Mouse (Mus musculus): ENCODE measurements around the gene Trim65.

Trim65 gene

GRCm38 (mm10) chr11:116088741-116089394 is 42.1 kb downstream of the Trim65 start:
- no peak for DNase-seq

DNA sequence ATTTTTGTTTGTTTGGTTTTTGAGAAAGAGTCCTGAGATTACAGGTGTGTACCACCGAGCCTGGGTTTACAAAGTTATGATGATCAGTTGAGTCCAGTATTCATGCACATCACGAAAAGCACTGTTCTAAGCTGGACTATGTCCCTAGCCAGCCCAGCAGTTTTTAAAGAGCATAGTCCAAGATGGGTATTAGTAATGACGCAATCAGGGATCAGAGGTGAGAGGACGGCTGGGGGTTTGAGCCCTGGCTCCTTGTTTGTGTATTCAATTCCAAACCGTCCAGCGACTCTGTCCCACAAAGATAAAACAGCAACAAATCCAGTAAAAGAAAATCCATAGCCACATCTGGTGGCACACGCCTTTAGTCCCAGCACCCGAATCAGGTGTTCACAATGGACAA is 42.7 kb downstream of the Trim65 start:
- DNase-seq: no peak

DNA sequence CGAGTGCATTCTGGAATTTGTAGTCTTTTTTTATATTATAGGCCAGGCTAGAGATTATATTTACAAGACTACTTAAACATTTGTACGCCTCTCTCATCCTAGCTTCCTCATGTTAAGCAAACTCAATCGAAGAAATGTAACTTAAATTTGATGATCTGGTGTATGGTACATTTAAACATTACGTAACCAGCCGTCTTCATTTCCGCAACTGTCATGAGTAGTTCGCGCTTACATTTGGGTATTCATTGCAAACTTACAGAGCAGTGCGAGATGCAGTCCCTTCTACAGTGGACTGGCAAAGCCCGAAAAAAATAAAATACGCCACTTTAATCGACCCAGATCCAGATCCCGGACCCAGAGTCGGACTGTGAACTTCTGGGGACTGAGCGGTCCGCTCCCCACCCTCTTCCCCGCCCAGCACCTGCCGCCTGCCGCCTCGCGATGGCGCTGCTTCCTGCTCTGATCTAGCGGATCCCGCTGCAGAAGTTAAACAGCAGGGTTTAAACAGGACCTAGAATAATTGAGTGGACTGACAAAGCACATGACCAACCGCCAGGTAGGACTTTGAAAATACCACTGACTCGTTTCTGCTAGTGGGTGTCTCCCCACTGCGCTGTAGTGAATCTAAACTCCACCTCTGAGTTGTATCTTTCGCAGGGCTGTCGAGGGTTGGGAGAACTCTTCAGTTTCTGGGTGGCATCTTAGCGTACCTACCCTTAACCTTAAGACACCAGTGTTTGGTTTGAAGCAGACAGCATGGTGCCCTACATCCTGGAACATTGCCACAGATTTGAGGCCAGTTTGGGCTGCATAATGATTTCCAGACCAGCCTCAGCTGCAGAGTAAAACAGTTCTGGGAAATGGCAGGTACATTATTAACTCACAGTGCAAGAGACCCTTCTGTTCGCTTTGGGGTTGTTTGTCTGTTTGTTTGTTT is 43.5 kb downstream of the Trim65 start:
- DNase-seq: peak; percentile 95 to 96

- peak; percentile 97 to 98 for DNase-seq
These were observed 44.4 kb downstream of the Trim65 start, which contains the start of gene Wbp2 for GRCm38 (mm10) chr11:116086258-116087193. TSS of gene Wbp2 (minus strand) at chr11:116086995.

GRCm38 (mm10) chr11:116084166-116084565 is 46.8 kb downstream of the Trim65 start:
- DNase-seq: no peak

DNA sequence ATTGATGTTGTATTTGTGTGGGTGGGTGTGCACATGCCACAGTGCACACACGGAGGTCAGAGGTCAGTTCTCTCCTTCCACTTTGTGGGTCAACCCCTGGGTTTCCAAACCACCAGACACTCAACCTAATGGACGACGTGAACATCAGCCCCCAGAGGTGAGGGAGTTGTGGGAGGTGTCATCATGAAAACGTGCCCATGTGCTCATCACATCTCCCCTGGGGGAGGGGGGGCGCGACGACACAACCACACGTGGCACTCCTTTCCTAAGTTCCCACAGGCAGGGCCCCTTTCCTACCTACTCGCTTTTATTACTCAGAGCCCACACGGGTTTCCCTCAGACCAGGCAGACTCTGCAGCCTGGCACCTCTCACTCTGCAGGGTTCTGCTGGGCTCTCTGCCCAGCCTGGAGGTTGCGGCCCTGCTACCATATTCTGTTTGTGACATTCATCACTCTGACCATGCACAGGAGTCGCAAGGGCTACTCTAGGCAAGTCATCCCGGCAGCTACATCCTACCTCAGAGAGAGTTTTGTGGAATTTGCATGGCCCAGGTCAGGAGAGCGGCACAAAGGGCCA is 47.7 kb downstream of the Trim65 start:
- DNase-seq: peak in 1 of 2 experiments; percentile 44

DNA sequence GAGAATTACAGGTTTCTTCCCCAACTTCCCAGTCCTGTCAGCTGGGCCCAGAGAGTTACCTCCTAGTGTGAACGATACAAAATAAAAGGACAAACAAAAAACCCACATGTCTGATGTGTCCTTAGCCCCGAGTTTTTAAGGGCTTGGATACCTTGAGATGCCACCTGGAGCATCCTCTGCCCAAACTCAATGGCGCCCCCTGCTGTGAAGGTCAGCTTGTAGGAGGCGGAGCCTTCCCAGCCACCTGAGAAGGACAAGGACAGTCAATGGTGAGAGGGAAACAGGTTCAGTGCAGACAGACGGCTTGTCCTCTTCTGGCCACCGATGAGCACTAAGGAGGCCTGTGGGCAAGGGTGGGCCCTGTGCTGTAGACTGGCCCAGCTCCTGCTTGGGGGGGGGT is 49.8 kb downstream of the Trim65 start:
- peak; percentile 65 to 79 for DNase-seq

GRCm38 (mm10) chr11:116079511-116079910 is 51.4 kb downstream of the Trim65 start:
- no peak for DNase-seq

DNA sequence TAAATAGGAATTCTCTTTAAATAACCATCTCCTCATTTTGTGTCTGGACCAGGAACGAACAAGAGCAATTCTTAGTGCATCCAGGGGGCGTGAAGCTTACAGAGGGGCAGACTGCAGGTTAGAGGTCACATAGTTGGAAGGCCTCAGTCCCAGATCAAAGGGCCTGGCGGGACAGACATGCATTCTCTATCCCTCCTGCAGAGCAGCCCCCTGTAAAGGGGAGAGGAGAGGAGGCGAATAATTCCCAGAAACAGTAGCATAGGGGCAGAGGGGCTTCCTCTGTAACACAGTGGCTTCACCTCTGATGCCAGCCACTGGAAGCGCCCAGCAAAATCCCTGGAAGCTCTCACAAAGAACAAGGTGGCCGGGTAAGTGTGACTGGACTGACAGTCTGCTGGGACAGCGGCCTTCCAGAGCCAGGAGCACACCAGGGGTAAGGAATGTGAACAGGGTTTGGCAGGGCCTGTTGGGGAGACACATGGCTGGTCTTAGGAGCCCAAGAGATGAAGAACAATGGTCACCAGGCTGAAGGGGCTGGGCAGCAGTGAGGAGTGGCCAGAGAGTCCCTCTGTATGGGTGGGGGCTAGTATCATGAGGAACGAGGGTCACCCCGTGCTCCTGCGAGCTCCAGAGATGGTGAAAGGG is 52.1 kb downstream of the Trim65 start:
- DNase-seq: no peak

DNA sequence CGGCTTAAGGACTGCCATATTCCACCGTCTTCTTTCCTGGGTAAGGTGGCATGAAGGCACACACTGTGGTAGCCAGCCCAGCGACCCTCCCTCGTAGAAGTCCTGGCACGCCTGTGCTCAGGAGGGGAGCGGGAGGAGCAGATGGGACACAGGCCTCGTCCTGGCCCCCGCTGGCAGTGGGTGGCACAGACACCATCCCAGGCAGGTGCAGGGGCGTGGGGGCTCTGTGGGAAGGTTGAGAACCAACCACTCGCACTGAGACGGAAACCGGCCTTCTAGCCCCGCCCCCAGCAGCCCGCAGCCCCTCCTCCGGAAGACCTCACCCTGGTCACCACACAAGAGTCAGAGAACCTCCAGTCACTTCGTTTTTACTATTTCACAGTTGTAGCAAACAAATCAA is 52.7 kb downstream of the Trim65 start:
- peak; percentile 70 to 75 for DNase-seq

DNA sequence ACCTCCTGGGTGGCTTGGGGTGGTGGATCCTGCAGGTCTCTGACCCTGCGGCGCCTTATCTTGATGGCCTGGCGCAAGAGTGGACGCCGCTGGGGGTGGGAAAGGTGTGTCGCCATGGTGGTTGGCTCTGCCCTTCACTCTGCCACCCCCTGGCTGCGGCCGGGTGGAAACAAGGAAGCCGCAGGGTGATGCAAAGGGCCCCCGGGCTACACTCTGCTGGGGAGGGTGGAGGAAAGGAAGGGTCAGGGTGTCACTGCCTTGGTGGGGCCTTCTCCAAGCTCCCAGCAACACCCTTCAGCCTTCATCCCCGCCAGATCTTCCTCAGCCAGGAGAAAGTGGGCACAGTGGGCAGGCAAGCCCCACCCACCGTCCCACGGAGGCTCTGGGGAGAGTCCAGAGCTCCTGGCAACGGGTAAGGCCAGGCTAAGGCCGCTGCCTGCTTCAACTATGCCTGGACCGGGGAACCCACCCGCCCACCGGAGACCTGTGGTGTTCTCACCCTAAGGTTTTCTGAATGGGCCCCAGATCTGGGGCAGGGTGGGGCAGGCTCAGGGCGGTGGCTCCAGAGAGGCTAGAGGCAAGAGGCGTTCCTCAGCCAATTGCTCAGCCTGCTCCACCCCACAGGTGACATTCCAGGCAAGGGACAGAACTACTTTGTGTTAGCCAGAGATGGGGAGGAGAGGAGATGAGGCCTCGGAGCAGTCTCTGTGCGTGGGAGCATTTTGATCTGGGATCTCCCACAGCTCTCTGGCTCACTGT is 53.3 kb downstream of the Trim65 start, which contains the start of gene Unc13d:
Unc13d (minus strand) TSS at position 516 of the 759 bp plus-strand sequence.
- DNase-seq: no peak

GRCm38 (mm10) chr11:116076836-116077235 is 54.1 kb downstream of the Trim65 start:
- no peak for DNase-seq

DNA sequence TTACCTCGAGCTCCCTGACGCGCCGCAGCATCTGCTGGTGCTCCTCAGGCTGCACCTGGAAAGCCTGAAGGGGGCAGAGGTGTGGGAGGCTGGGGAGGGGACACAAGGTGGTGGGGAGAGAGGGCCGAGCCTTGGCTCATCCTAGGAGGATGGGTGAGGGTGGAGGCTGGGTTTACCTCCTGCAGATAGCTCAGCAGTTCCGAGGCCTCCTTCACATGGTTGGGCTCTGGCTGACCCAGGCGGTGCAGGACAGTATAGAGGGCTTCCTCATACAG is 54.7 kb downstream of the Trim65 start:
- no peak for DNase-seq

DNA sequence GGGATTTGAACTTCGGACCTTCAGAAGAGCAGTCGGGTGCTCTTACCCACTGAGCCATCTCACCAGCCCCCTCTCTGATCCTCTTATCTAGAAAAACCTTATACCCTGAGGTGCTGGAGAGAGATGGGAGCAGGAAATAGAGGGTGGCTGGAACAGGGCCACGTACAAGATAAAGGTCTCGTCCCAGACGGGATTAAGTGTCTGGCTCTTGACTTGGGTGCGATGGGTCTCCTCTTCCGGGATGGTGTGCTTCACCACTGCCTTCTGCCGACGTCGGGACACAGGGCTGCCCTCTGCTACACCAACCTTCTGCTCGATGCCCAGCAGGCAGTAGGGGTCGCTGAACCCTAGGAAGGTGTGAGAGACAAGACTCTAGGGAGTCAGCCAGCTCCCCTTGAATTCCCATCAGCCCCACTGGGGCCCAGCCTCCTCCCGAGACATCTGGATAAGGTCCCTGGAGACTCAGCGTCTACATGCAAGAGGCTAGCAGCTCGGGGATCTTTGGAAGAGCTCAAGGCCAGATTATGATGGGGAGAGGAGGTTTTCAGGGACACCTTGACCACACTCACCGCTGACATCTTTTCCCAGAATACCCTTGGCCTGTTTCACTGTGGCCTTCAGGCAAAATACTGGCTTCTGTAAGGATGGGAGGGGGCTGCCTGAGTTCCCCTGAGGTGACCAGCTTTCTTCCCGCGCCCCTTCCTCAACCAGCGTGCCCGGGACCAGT is 55.2 kb downstream of the Trim65 start:
- DNase-seq: peak in 1 of 2 experiments; percentile 11

DNA sequence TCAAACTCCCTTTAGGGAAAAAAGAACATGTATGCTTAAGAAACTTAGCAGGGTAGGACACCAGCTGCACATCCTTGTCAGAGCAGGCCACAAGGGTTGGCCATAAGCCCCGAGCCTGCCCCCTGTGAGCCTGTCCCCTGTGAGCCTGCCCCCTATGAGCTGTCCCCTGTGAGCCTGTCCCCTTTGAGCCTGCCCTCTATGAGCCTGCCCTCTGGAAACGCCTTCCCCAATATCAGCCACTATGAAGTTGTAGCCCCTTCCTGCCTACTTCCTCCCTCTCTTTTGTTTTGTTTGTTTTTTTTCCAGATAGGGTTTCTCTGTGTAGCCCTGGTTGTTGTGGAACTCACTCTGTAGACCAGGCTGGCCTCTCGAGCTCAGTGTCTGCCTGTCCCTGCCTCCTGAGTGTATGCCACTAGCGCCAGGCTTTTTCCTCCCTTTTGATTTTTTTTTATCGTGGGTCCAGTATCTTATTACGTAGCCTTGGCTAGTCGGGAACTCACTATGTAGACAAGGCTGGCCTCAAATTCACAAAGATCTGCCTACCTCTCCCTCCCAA is 56.4 kb downstream of the Trim65 start:
- no peak for DNase-seq

DNA sequence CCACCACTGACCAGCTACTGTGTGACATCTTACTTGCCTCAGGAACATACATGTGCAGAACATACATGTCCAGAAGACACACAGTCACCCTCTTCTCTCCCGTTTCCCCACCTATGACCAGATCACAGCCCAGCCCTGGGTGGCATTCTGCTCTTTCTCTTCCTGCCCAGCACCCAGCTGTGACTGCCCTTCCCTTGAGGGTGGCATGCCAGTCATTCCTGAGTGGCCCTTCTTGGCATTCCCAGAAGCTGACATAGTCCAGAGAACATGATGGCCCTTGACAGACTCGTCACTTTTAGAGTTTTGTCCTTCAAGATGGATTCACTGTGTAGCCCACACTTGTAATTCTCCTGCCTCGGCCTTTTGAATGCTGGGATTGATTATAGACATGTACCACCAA is 58.3 kb downstream of the Trim65 start:
- DNase-seq: no peak

Measured in cerebellum, postnatal 14 days (tissue).